Mouse (Mus musculus) stomach, embryonic 16.5 days (tissue): ENCODE results near the gene Cnpy2. TPM values are rescaled to one million over a fixed set of nuclear protein-coding genes. Genes with fewer than 3 reads are reported as not detected.
"Not testable (repeated sequence)": the region's sequence is repeated elsewhere in the genome, so short reads cannot be mapped to it uniquely, and the experiment has no call there.

Experiments
- ATAC-seq: fragments of 200-750 bp; cut with Nextera tagmentation; 2 replicates; pipeline ENCODE4 v1.8.0; 2017; ENCODE audit warnings: moderate number of reproducible peaks, moderate TSS enrichment; ENCODE audit not compliant: insufficient read depth, low FRiP score
- H3K27ac ChIP-seq: fragments of 300-500 bp; sonication (generic); 2 replicates; pipeline ENCODE4 v1.5.1; 2014; ENCODE audit warnings: low read length
- H3K27me3 ChIP-seq: fragments of 300-500 bp; sonication (generic); 2 replicates; pipeline ENCODE4 v1.6.1; 2014; ENCODE audit warnings: low read length, control low read depth, mixed read lengths; ENCODE audit not compliant: control insufficient read depth, insufficient read depth
- H3K36me3 ChIP-seq: fragments of 300-500 bp; sonication (generic); 2 replicates; pipeline ENCODE4 v1.6.1; 2014; ENCODE audit warnings: low read length; ENCODE audit not compliant: control insufficient read depth, insufficient read depth
- H3K4me1 ChIP-seq: fragments of 300-500 bp; sonication (generic); 2 replicates; pipeline ENCODE4 v1.6.1; 2014; ENCODE audit warnings: low read length, control low read depth, mixed read lengths; ENCODE audit not compliant: control insufficient read depth, insufficient read depth
- H3K4me2 ChIP-seq: fragments of 300-500 bp; sonication (generic); 2 replicates; pipeline ENCODE4 v1.6.1; 2014; ENCODE audit warnings: low read depth, low read length, mixed read lengths
- H3K4me3 ChIP-seq: fragments of 300-500 bp; sonication (generic); replicated peaks from 2 replicates; pipeline ENCODE4 v1.5.1; 2014; ENCODE audit warnings: mild to moderate bottlenecking, low read length
- H3K9ac ChIP-seq: fragments of 300-500 bp; sonication (generic); 2 replicates; pipeline ENCODE4 v1.6.1; 2014; ENCODE audit warnings: low read length
- H3K9me3 ChIP-seq: fragments of 300-500 bp; sonication (generic); replicated peaks from 2 replicates; pipeline ENCODE4 v1.6.1; 2016; ENCODE audit warnings: low read length, control low read depth; ENCODE audit not compliant: control insufficient read depth
- WGBS: fragments of 180-500 bp; shearing (Covaris S2); extraction: QIAGEN DNeasy Blood & Tissue Kit; methylation state at CpG from one replicate; pipeline ENCODE4 v1.1.7; 2014; 5-methylcytosine and 5-hydroxymethylcytosine counted together
- polyA plus RNA-seq: library from polyadenylated mRNA; unstranded; fragments of >200 nt; fragmentation: Nextera tagmentation; extraction: Ambion mirVana; gene quantifications from 2 replicates; pipeline ENCODE4 v1.2.1, GENCODE M21; 2015

The Cnpy2 gene
- polyA plus RNA-seq, 1 experiment from 2014 or later = 310 TPM

GRCm38 (mm10) chr10:128309654-128310053 lies 12.6 kb upstream of the Cnpy2 start:
- peaks cover 23% of the 10 kb centered on the region for H3K36me3 ChIP-seq
- ATAC-seq = no peak

DNA sequence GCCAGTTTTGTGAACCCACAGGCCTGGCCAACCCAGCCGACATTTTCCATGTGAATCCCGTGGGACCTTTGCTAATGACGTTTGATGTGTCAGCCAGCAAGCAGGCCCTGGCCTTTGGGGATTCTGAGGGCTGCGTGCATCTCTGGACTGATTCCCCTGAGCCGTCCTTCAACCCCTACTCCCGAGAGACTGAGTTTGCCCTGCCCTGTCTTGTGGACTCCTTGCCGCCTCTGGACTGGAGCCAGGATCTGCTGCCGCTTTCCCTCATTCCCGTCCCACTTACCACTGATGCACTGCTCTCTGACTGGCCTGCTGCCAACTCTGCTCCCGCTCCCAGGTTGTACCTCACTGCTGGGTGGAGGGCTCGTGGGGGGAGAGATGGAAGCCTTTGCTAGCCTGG lies 12.1 kb upstream of the Cnpy2 start:
- no peaks in the 10 kb centered on the region for H3K27me3 ChIP-seq
- H3K36me3 ChIP-seq = peaks cover 23% of the 10 kb centered on the region
- 57% methylated on average over 11 of the region's 11 CpGs for WGBS
- peak; percentile 45; the same call in 1 of the 2 replicates for ATAC-seq
- H3K9ac ChIP-seq = no peak overlapping the region
- H3K4me2 ChIP-seq = no peak overlapping the region
- 0 out of 2 replicates have a peak, but pooled peaks cover 3% of the 10 kb centered on the region for H3K4me1 ChIP-seq
- no peak overlapping the region for H3K27ac ChIP-seq
- H3K9me3 ChIP-seq = no peaks in the 10 kb centered on the region
- H3K4me3 ChIP-seq = no peak overlapping the region

More at GRCm38 (mm10) chr10:128309654-128310053, 12.6 kb upstream of the Cnpy2 start:
- Histone ChIP-seq H3K4me2 (no peak overlapping the region), H3K9ac (no peak overlapping the region), H3K27me3 (no peaks in the 10 kb centered on the region), H3K27ac (no peak overlapping the region), H3K4me1 (0 out of 2 replicates have a peak, but pooled peaks cover 3% of the 10 kb centered on the region), H3K9me3 (no peaks in the 10 kb centered on the region), H3K4me3 (no peak overlapping the region)
- WGBS = 84% methylated on average over 7 of the region's 7 CpGs

DNA sequence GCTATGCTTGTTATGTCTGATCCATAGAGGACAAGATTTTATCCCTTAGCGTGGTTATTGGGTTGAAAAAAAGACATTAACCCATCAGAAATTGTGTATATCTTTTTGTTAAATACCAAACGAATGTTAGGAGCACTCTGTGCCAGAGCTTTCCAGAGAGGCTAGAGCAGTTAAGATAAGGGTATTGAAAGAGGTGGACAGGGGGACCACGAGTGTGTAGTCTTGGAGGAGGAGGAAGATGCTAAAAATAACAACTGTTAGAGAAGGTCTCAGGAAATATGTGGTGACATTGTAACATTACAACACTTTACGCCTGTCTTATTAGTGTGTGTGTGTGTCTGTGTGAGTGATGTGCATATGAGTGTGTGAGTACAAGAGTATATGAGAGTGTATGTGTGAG lies 11.4 kb upstream of the Cnpy2 start:
- ATAC-seq = no peak
- H3K9ac ChIP-seq = no peak overlapping the region
- peaks cover 29% of the 10 kb centered on the region for H3K36me3 ChIP-seq
- no peak overlapping the region for H3K4me2 ChIP-seq
- 69% methylated on average over 4 of the region's 4 CpGs for WGBS
- H3K4me3 ChIP-seq = no peak overlapping the region
- H3K4me1 ChIP-seq = 0 out of 2 replicates have a peak, but pooled peaks cover 3% of the 10 kb centered on the region
- no peaks in the 10 kb centered on the region for H3K27me3 ChIP-seq
- H3K27ac ChIP-seq = no peak overlapping the region
- no peaks in the 10 kb centered on the region for H3K9me3 ChIP-seq

DNA sequence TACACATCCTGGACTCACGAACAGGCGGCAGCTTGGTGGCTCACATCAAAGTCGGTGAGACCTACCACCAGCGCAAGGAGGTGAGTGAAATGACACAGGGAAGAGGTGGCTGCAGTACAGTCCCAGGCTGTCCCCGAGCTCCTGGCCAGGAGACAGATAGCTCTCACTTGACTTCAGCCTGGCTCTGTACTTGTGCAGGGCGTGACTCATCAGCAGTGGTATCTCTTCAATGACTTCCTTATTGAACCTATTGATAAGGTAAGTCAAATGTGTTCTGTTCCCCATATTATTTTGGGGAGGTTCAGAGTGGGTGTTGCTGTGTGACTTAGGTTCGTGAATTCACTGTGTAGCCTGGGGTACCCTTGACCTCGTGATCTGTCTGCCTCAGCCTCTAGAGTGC lies 6.7 kb upstream of the Cnpy2 start:
- no peak overlapping the region for H3K27ac ChIP-seq
- H3K4me1 ChIP-seq = no peaks in the 10 kb centered on the region
- H3K9ac ChIP-seq = no peak overlapping the region
- peaks cover 12% of the 10 kb centered on the region; the same call in 1 of the 2 replicates for H3K36me3 ChIP-seq
- no peak overlapping the region for H3K4me2 ChIP-seq
- WGBS = 97% methylated on average over 8 of the region's 8 CpGs
- no peak for ATAC-seq
- no peak overlapping the region for H3K4me3 ChIP-seq
- no peaks in the 10 kb centered on the region for H3K27me3 ChIP-seq
- H3K9me3 ChIP-seq = no peaks in the 10 kb centered on the region

- Histone ChIP-seq H3K4me2 (peak overlapping the region; percentile 89), H3K27me3 (no peaks in the 10 kb centered on the region), H3K4me1 (peaks cover 14% of the 10 kb centered on the region), H3K27ac (peak overlapping the region; percentile 24; the same call in 1 of the 2 replicates), H3K9ac (peak overlapping the region; percentile 57), H3K9me3 (no peaks in the 10 kb centered on the region), H3K4me3 (peak overlapping the region; percentile 90), H3K36me3 (peaks cover 12% of the 10 kb centered on the region)
- ATAC-seq = no peak
- 49% methylated on average over 12 of the region's 12 CpGs for whole genome bisulfite sequencing
Observed at GRCm38 (mm10) chr10:128321641-128322040, 618 bp upstream of the Cnpy2 start.

DNA sequence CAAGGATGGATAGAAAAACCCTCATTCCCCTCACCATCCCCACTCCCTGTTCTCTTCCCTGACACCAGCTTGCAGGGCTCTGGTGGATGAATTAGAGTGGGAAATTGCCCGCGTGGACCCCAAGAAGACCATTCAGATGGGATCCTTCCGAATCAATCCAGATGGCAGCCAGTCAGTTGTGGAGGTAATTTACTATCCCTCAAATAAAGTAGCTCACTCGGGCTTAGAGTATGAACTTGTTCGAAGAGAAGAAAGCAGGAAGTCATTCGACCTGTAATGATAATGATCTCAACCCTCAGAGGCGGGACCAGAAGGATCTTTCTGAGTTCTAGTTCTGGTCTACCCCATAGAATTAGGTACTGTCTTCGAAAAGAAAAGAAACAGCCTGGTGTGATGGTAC lies 1.3 kb downstream of the Cnpy2 start:
- peak overlapping the region; percentile 89 for H3K4me2 ChIP-seq
- no peaks in the 10 kb centered on the region for H3K9me3 ChIP-seq
- H3K36me3 ChIP-seq = peaks cover 16% of the 10 kb centered on the region
- H3K4me1 ChIP-seq = peaks cover 14% of the 10 kb centered on the region
- 68% methylated on average over 8 of the region's 8 CpGs for WGBS
- H3K27ac ChIP-seq = peak overlapping the region; percentile 97
- ATAC-seq = no peak
- H3K9ac ChIP-seq = peak overlapping the region; percentile 98
- H3K27me3 ChIP-seq = no peaks in the 10 kb centered on the region
- peak overlapping the region; percentile 90 for H3K4me3 ChIP-seq

GRCm38 (mm10) chr10:128326825-128327224 lies 4.6 kb downstream of the Cnpy2 start:
- ATAC-seq = no peak
- no peak overlapping the region for H3K27ac ChIP-seq
- H3K9ac ChIP-seq = no peak overlapping the region
- peaks cover 22% of the 10 kb centered on the region for H3K36me3 ChIP-seq
- no peaks in the 10 kb centered on the region for H3K9me3 ChIP-seq
- 93% methylated on average over 8 of the region's 8 CpGs for WGBS
- peaks cover 11% of the 10 kb centered on the region for H3K4me1 ChIP-seq
- H3K27me3 ChIP-seq = no peaks in the 10 kb centered on the region
- H3K4me2 ChIP-seq = no peak overlapping the region
- no peak overlapping the region for H3K4me3 ChIP-seq

DNA sequence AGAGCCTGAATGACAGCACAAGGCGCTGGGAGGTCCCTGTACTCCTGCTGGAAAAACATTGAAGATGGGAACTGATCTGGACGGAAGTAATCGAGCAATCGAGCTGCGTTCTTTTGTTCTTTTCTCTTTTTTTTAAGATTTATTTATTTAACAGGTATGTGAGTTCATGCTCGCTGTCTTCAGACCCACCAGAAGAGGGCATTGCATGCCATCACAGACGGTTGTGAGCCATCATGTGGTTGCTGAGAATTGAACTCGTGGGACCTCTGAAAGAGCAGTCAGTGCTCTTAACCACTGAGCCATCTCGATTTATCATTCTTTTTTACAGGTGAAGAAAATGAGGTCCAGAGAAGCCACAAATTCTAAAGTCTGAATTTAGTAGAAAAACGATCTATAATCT lies 5.4 kb downstream of the Cnpy2 start:
- H3K27ac ChIP-seq = no peak overlapping the region
- H3K4me2 ChIP-seq = no peak overlapping the region
- ATAC-seq = no peak
- no peaks in the 10 kb centered on the region for H3K9me3 ChIP-seq
- 88% methylated on average over 10 of the region's 10 CpGs for WGBS
- H3K9ac ChIP-seq = no peak overlapping the region
- peaks cover 11% of the 10 kb centered on the region for H3K4me1 ChIP-seq
- H3K4me3 ChIP-seq = no peak overlapping the region
- peaks cover 22% of the 10 kb centered on the region for H3K36me3 ChIP-seq
- no peaks in the 10 kb centered on the region for H3K27me3 ChIP-seq

GRCm38 (mm10) chr10:128332358-128333249 lies 10.3 kb downstream of the Cnpy2 start:
- H3K27ac ChIP-seq, H3K36me3 ChIP-seq, H3K27me3 ChIP-seq, ATAC-seq, H3K4me3 ChIP-seq, H3K9me3 ChIP-seq, H3K4me2 ChIP-seq, H3K9ac ChIP-seq, H3K4me1 ChIP-seq: not testable (repeated sequence)
- WGBS = 81% methylated on average over 6 of the region's 6 CpGs
